Mouse (Mus musculus) splenic B cell, adult 2 months (primary cell): Measurements from ENCODE around the gene Cplx2.

Experiments
- DNase-seq: peaks from one replicate; pipeline ENCODE4 v3.0.0-alpha.2; 2011; ENCODE audit warnings: low read depth, low spot score
- H3K27me3 ChIP-seq: 2 replicates; pipeline ENCODE4 v1.6.1; 2012; ENCODE audit warnings: mild to moderate bottlenecking, low read length, moderate library complexity, mixed read lengths; ENCODE audit not compliant: control insufficient read depth, poor library complexity, insufficient read depth, severe bottlenecking
- H3K36me3 ChIP-seq: 2 replicates; pipeline ENCODE4 v1.6.1; 2012; ENCODE audit warnings: mild to moderate bottlenecking, low read length, moderate library complexity, mixed read lengths; ENCODE audit not compliant: control insufficient read depth, poor library complexity, insufficient read depth, severe bottlenecking

Cplx2 gene

GRCm38 (mm10) chr13:54345885-54346647, 25.1 kb upstream of the Cplx2 start:
- no peaks in the 10 kb centered on the region for H3K36me3 ChIP-seq
- no peaks in the 10 kb centered on the region for H3K27me3 ChIP-seq

GRCm38 (mm10) chr13:54348011-54348410, 23.1 kb upstream of the Cplx2 start:
- no peak for DNase-seq
- H3K27me3 ChIP-seq: no peaks in the 10 kb centered on the region

More at GRCm38 (mm10) chr13:54345885-54346647, 25.1 kb upstream of the Cplx2 start:
- DNase-seq: no peak

GRCm38 (mm10) chr13:54349126-54349759, 21.9 kb upstream of the Cplx2 start:
- DNase-seq: no peak
- Histone ChIP-seq H3K36me3 (no peaks in the 10 kb centered on the region), H3K27me3 (no peaks in the 10 kb centered on the region)

More at GRCm38 (mm10) chr13:54348011-54348410, 23.1 kb upstream of the Cplx2 start:
- no peaks in the 10 kb centered on the region for H3K36me3 ChIP-seq

GRCm38 (mm10) chr13:54357420-54357819, 13.7 kb upstream of the Cplx2 start:
- H3K36me3 ChIP-seq: no peaks in the 10 kb centered on the region
- H3K27me3 ChIP-seq: no peaks in the 10 kb centered on the region
- no peak for DNase-seq

GRCm38 (mm10) chr13:54359181-54359580, 12.0 kb upstream of the Cplx2 start:
- no peak for DNase-seq
- no peaks in the 10 kb centered on the region for H3K27me3 ChIP-seq
- H3K36me3 ChIP-seq: no peaks in the 10 kb centered on the region

- no peak for DNase-seq
- no peaks in the 10 kb centered on the region for H3K27me3 ChIP-seq
- no peaks in the 10 kb centered on the region for H3K36me3 ChIP-seq
Observed at GRCm38 (mm10) chr13:54364686-54365085, 6.5 kb upstream of the Cplx2 start.

GRCm38 (mm10) chr13:54367758-54368157, 3.4 kb upstream of the Cplx2 start:
- peak; percentile 62 for DNase-seq
- H3K36me3 ChIP-seq: no peaks in the 10 kb centered on the region

GRCm38 (mm10) chr13:54368181-54368580, 3.0 kb upstream of the Cplx2 start:
- no peaks in the 10 kb centered on the region for H3K36me3 ChIP-seq
- no peaks in the 10 kb centered on the region for H3K27me3 ChIP-seq

More at GRCm38 (mm10) chr13:54367758-54368157, 3.4 kb upstream of the Cplx2 start:
- no peaks in the 10 kb centered on the region for H3K27me3 ChIP-seq

GRCm38 (mm10) chr13:54371387-54372330, 510 bp downstream of the Cplx2 start:
- DNase-seq: peak; percentile 90
- no peaks in the 10 kb centered on the region for H3K36me3 ChIP-seq
- no peaks in the 10 kb centered on the region for H3K27me3 ChIP-seq

More at GRCm38 (mm10) chr13:54368181-54368580, 3.0 kb upstream of the Cplx2 start:
- DNase-seq: no peak

GRCm38 (mm10) chr13:54372665-54373064, 1.5 kb downstream of the Cplx2 start:
- peak; percentile 85 for DNase-seq
- no peaks in the 10 kb centered on the region for H3K27me3 ChIP-seq
- H3K36me3 ChIP-seq: no peaks in the 10 kb centered on the region

- H3K27me3 ChIP-seq: no peaks in the 10 kb centered on the region
- DNase-seq: no peak
- H3K36me3 ChIP-seq: no peaks in the 10 kb centered on the region
Observed at GRCm38 (mm10) chr13:54374106-54374706, 3.1 kb downstream of the Cplx2 start.

- Histone ChIP-seq H3K36me3 (no peaks in the 10 kb centered on the region), H3K27me3 (no peaks in the 10 kb centered on the region)
- DNase-seq: peak; percentile 55
Observed at GRCm38 (mm10) chr13:54375497-54376495, 4.6 kb downstream of the Cplx2 start.

GRCm38 (mm10) chr13:54376736-54377135, 5.6 kb downstream of the Cplx2 start:
- no peak for DNase-seq
- H3K36me3 ChIP-seq: no peaks in the 10 kb centered on the region
- no peaks in the 10 kb centered on the region for H3K27me3 ChIP-seq
